Mouse (Mus musculus): ENCODE data around the gene Mboat1.

Gene Mboat1

DNA sequence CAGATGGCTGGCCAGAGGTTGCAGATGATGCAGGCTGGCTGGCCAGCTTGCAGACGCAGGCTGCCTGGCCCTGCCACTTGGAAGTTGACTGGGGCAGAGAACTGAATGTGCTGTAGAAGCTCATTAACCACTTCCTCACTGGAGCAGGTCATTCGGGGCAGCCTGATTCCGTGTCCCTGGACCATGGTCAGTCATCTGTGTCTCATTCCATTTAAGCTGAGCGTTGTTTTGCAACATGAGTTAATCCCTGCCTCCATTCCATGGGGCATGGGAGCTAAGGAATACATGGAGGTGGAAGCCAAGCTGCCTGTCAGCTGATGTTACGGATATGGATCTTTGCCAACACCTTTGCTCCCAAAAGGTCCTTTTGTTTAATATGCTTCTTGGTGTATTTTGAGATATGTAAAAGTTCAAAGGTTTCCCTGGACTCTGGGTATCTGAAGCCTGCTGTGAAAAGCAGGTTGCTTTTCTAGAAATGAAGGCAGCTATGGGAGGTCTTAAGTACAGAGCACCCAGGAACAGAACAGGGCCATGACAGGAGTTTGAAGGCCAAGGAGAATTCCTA, 114.1 kb downstream of the Mboat1 start:
- no peak for DNase-seq (ENCODE audit: low read depth, low spot score)

DNA sequence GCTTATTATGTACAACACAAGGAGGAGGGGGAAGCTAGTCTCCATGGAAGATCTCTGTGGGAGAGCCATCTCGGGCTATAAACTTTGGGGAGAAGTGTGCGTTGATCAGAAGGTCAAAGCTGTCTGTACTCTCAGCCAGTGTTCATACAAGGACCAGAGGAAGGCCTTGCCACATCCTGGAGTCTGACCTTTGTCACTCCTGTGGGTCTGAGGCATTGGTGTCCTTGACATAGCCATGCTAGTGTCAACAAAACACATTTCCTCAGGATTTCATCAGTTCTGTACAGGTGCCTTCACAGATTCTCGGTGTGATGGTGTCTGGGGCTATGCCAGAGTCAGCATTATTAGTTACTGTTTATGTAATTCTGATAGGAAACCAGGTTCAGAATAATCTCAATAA, 115.1 kb downstream of the Mboat1 start:
- no peak for DNase-seq (ENCODE audit: low read depth, low spot score)

DNA sequence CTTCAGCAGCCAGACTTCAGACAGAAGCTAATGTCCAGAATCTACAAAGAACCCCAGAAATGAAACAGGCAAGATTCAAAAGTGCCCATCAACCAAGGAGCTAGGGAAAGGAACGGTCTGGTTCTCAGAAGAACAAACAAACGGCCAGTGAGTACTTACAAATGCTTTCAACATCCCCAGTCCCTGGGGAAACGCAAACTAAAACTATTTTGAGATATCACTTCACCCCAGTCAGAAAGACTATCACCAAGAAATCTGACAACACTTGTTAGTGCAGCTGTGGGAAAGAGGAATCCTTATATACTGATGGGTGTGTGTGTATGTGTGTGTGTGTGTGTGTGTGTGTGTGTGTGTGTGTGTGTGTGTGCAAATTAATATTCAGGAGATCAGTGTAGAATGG, 116.4 kb downstream of the Mboat1 start:
- peak; percentile 13 for DNase-seq (ENCODE audit: low read depth, low spot score)

DNA sequence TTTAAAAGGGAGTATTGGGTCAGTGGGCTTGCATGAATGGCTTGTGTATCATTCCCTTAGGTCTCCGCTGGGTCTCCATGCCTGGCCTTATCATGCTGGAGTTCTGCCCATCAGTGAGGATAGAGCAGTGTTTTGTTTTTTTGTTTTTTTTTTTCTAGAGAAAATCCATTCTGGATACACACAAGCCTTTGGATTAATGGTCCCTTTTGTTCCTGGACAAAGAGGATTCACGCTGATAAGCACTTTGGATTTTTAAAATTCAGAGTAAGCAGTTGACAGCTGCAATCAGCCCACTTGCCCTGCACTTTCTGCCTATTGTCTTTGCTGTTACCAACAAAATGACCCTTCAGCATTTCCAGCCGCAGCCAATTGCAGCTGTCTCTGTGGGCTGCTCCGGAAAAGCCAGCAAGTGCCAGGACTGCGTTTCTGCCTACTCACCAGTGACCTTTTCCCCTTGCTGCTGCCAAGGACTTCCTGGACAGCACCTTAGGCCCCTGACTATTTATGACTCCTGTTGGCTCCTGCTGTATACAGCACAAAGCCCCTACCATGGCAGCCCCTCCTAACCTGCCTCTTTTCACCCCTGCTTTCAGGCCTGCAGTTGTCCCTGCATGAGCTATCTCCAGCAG, 117.5 kb downstream of the Mboat1 start:
- peak; percentile 31 for DNase-seq (ENCODE audit: low read depth, low spot score)

DNA sequence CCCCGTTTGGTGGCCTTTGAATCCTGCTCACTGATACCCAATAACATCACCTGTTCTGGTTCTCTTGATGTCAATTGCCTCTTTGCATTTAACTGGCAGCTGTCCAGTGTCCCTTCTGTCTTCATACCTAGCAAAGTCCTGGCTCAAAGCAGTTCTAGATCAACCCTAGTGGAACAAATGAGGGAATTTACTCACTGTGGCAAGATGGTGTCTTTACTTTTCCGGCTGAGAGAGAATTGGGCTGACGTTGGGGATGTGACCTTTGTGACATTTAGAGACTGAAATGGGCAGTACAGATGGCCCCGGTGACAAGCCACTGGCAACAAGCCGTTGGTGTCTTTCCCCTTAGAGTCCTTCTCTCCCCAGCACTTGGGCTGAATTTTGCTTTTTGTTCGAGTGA, 118.1 kb downstream of the Mboat1 start:
- no peak for DNase-seq (ENCODE audit: low read depth, low spot score)

DNA sequence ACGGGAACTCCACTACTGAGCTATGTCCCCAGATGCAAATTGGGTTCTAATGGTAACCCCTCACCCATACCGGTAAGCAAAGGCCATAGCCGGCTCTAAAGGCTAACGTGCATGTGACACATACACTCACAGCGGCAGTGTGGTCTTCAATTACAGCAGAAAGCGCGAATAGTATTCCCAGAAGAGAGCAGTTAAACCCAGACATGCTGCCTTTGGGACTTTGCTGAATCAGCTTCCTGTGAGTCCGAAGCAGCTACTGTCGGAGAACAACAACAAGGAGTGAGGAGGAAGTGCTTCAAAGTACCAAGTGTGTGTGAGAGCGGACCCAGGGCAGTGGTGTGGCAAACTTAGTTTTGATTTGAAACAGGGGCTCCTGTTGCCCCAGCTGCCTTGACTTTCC, 122.5 kb downstream of the Mboat1 start:
- no peak for DNase-seq (ENCODE audit: low read depth, low spot score)

DNA sequence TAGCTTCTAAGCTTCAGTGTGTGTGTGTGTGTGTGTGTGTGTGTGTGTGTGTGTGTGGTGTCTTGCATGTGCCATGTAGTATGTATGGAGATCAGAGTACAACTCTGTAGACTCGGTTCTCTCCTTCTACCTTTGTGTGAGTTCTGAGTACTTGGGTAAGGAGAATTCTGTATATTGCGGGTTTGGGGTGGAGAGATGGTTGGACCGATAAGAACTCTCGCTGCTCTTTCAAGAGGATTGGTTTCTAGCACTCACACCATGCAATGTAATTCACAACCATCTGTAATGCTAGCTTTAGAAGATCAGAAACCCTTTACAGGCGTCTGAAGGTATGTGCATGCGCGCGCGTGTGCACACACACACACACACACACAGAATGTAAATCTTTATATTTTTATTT, 123.0 kb downstream of the Mboat1 start:
- DNase-seq (ENCODE audit: low read depth, low spot score) = no peak

DNA sequence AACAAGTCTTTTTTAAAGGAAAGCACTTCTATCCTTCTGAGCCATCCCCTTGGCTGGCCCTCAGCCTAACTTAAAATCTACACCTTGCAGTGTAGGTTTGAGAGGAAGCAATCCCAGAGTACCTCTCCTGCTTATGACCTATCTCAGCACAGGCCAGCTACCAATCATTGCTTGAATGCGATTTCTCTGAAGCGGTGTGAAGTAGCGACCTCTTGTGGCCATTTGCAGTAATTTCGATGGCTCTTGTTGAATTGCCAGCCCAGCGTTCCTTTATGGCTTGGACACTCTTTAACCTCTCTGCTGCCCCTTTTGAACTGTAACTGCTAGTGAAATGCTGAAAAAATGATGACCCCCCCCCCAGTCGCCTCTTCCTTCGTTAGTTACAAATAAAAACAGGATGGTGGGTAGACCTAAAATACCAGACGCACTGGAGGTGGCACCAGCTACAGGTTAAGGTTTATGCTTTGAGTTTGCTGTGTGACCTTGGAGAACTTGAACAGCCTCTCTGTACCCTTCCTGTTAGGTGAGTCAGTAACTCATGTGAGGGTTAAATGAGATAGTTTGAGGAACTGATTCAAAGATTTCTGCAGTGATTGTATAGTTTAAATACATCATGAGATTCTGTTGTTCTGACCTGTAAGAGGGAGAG, 123.7 kb downstream of the Mboat1 start:
- DNase-seq (ENCODE audit: low read depth, low spot score) = peak; percentile 68

DNA sequence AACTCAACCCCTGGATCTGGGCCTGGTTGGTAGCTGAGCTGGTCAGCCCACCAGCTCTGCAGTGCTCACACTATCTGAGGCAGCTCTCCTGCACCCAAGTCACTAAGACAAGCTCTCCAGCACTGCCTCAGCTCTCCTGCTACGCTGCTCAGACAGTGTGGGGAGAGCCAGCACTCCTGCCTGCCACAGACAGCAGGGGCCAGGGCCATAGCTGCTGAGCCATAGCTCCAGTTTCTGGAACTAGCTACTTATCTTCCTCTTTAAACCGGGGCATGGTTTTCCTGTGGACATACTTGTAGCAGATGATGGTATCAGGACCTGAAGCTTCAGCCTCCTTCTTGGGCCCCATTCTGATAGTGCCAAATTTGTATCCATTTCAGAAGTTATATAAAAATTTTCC, 127.4 kb downstream of the Mboat1 start:
- DNase-seq (ENCODE audit: low read depth, low spot score) = no peak

DNA sequence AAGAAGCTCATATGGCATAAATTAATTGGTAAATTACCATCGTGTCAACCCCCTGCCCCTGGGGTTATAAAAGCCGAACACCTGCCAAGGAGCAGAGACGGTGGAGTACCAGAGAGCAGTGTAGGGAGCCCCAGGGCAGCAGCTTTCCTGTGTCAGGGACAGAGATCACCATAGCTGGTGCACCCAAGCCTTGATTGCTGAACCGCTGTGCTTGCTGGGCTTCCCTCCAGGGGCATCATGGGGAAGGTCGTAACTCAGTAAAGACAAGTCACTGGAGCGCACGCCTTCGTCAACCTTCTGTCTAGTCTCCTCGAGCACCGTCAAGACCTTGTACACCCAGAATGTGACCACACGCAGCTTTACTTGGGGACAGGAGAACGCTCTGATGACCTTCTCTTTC, 128.0 kb downstream of the Mboat1 start:
- no peak for DNase-seq (ENCODE audit: low read depth, low spot score)

DNA sequence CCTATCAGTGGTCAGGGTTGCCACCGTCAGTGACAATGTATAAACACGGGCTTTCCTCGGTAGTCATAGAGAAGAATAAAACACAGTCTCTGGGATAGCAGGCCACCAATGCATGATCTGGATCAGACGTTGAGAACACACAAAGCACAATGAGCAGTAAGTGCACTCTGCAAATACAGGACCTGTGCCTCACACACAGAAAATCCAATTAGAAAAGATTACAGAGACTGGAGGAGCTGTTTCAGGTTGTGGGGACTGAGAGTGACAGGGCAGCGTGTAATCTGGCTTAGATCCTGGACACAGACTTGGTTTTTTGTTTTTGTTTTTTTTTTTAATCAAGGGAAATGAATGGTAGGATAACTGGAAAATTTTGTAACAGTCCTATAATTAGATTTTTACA, 128.5 kb downstream of the Mboat1 start:
- DNase-seq (ENCODE audit: low read depth, low spot score) = no peak

DNA sequence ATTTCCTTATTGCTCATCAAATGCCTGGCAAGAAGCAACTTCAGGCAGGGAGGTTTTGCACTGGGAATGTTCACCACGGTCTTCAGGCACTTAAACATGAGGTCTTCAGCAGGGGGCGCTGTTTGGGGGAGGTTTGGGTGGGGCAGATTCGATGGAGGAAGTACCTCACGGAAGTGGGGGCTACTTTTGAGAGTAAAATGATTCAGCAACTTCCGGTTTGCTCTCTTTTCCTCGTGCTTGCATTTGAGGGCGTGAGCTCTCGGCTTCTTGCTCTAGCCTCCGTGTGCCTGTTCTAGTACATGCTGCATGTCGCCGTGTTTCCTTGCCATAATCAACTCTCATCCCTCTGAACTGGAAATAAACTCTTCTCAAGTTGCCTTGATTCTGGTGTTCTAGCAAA, 129.7 kb downstream of the Mboat1 start:
- DNase-seq (ENCODE audit: low read depth, low spot score) = no peak

DNA sequence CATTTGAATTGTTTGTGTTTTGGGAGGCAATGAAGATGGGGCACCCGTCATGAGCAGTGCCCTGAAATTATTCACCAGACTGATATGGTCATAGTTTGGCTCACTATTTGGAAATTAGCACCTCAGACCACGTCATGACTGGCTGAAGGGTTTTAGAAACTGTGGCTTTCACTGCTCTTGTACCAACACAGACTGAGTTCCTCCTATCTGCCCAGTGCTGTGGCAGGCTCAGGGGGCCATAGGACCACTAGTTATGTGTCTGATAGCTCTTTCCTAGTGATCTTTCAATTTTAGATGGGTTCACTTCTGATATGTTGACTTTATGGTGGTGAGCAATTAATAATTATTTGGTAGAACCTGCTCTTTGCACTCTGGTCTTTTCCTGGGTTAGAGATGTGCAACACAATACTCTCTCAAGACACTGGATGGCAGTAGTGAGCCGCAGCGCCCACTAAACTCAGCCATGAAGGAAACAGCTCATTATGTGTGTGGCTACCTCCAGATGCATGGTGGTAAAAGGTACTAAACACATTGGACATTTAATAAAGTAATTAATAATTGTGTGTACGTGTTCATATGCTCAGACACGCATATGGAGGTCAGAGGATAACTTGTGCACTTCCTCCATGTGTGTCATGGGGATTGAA, 135.9 kb downstream of the Mboat1 start:
- no peak for DNase-seq (ENCODE audit: low read depth, low spot score)
